Mouse (Mus musculus) kidney, adult 2 months (tissue): ENCODE data around the gene Mgat1.

Source experiments
- CTCF ChIP-seq: fragments of 200-500 bp; conservative IDR thresholded peaks from 2 replicates; pipeline ENCODE4 v1.5.1; 2011; ENCODE audit warnings: low read depth, mild to moderate bottlenecking, control low read depth, low read length, moderate library complexity, mixed read lengths; ENCODE audit not compliant: insufficient read depth, insufficient read length
- POLR2A ChIP-seq: fragments of 200-500 bp; IDR thresholded peaks from one replicate; pipeline ENCODE4 v1.6.1; 2011; ENCODE audit warnings: low read depth, low read length, control low read depth

GRCm38 (mm10) chr11:49203129-49203768, 40.7 kb upstream of the Mgat1 start, which contains the start of gene Zfp62:
- TF ChIP-seq POLR2A, result no peak
- no peak for TF ChIP-seq CTCF
